Mouse (Mus musculus): Measurements from ENCODE around the gene Grb14. TPM values are rescaled to one million over a fixed set of nuclear protein-coding genes. Genes with fewer than 3 reads are reported as not detected.

The Grb14 gene
- 13.4 TPM for polyA plus RNA-seq (2014; fragmentation: Illumina TruSeq; extraction: RNeasy Lipid Tissue Mini Kit (QIAGEN cat#74804); ENCODE audit: low replicate concordance)

GRCm38 (mm10) chr2:65024887-65025286, at the start of gene Grb14:
Gene Grb14, minus strand, starts transcription at chr2:65024987.

Other genes starting within 250 kb of the Grb14 start
- gene Cobll1, start 214.4 kb upstream of the Grb14 start, polyA plus RNA-seq (2014; fragmentation: Illumina TruSeq; extraction: RNeasy Lipid Tissue Mini Kit (QIAGEN cat#74804); ENCODE audit: low replicate concordance) = 19.5 TPM

All from small intestine, adult 10 weeks (tissue).